Mouse (Mus musculus) limb, embryonic 12.5 days (tissue): Measurements from ENCODE around the gene Samd1. TPM values are rescaled to one million over a fixed set of nuclear protein-coding genes. Genes with fewer than 3 reads are reported as not detected.

ENCODE experiments used
- ATAC-seq: fragments of 200-750 bp; cut with Nextera tagmentation; 2 replicates; pipeline ENCODE4 v1.8.0; 2017; ENCODE audit warnings: low read depth, moderate TSS enrichment; ENCODE audit not compliant: insufficient number of reproducible peaks, insufficient read depth, low FRiP score, low TSS enrichment
- H3K27ac ChIP-seq: fragments of 300-500 bp; sonication (generic); 2 replicates; pipeline ENCODE4 v1.5.1; 2016; ENCODE audit warnings: mild to moderate bottlenecking, moderate library complexity
- H3K27me3 ChIP-seq: fragments of 300-500 bp; sonication (generic); 2 replicates; pipeline ENCODE4 v1.6.1; 2016; ENCODE audit warnings: mild to moderate bottlenecking, moderate library complexity
- H3K36me3 ChIP-seq: fragments of 300-500 bp; sonication (generic); 2 replicates; pipeline ENCODE4 v1.6.1; 2016; ENCODE audit warnings: mild to moderate bottlenecking, moderate library complexity
- H3K4me1 ChIP-seq: fragments of 300-500 bp; sonication (generic); replicated peaks from 2 replicates; pipeline ENCODE4 v1.6.1; 2016
- H3K4me2 ChIP-seq: fragments of 300-500 bp; sonication (generic); 2 replicates; pipeline ENCODE4 v1.6.1; 2016; ENCODE audit warnings: mild to moderate bottlenecking, moderate library complexity
- H3K4me3 ChIP-seq: fragments of 300-500 bp; sonication (generic); replicated peaks from 2 replicates; pipeline ENCODE4 v1.5.1; 2016; ENCODE audit warnings: mild to moderate bottlenecking
- H3K9ac ChIP-seq: fragments of 300-500 bp; sonication (generic); replicated peaks from 2 replicates; pipeline ENCODE4 v1.6.1; 2016; ENCODE audit warnings: mild to moderate bottlenecking, moderate library complexity
- H3K9me3 ChIP-seq: fragments of 300-500 bp; sonication (generic); 2 replicates; pipeline ENCODE4 v1.6.1; 2016; ENCODE audit warnings: mild to moderate bottlenecking, moderate library complexity
- WGBS: fragments of 180-500 bp; shearing (Covaris S2); methylation state at CpG from one replicate; pipeline ENCODE4 v1.1.7; 2016; 5-methylcytosine and 5-hydroxymethylcytosine counted together
- microRNA counts: library from miRNA; unstranded; fragments of <30 nt; microRNA quantifications from one replicate; lab custom pipeline; 2017
- microRNA-seq: library from miRNA; unstranded; fragments of <30 nt; microRNA quantifications from one replicate; pipeline ENCODE4, GENCODE M21; 2017
- polyA plus RNA-seq: library from polyadenylated mRNA; unstranded; fragments of >200 nt; fragmentation: Nextera tagmentation; extraction: Ambion mirVana; gene quantifications from 2 replicates; pipeline ENCODE4 v1.2.1, GENCODE M21; 2016

Gene Samd1
- polyA plus RNA-seq, 1 experiment from 2014 or later = 14.4 TPM

DNA sequence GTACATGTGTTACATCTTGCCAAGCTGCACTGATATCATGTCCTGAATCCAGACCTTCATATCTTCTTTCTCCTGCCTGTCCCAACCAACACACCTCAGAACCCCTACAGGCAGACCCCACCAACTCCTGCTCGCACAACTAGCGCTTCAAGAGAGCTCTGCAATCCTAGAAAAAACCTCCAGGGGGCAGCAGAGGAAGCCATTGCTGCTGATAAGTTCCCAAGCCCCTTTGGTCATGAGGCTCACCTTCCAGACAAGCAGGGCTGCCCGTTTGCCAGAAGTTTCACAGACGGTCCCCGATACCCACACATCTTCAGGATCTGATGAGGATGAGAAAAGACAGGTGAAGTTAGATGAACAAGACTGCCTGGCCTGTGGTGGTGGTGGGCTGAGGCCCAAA is 41.6 kb downstream of the Samd1 start:
- Histone ChIP-seq H3K9ac (peak overlapping the region; percentile 12; the same call in 1 of the 2 replicates), H3K4me2 (no peak overlapping the region), H3K36me3 (no peaks in the 10 kb centered on the region), H3K27me3 (peaks cover 68% of the 10 kb centered on the region), H3K27ac (no peak overlapping the region), H3K4me1 (peaks cover 12% of the 10 kb centered on the region), H3K4me3 (no peak overlapping the region), H3K9me3 (no peaks in the 10 kb centered on the region)
- WGBS = 7% methylated on average over 5 of the region's 5 CpGs
- no peak for ATAC-seq

DNA sequence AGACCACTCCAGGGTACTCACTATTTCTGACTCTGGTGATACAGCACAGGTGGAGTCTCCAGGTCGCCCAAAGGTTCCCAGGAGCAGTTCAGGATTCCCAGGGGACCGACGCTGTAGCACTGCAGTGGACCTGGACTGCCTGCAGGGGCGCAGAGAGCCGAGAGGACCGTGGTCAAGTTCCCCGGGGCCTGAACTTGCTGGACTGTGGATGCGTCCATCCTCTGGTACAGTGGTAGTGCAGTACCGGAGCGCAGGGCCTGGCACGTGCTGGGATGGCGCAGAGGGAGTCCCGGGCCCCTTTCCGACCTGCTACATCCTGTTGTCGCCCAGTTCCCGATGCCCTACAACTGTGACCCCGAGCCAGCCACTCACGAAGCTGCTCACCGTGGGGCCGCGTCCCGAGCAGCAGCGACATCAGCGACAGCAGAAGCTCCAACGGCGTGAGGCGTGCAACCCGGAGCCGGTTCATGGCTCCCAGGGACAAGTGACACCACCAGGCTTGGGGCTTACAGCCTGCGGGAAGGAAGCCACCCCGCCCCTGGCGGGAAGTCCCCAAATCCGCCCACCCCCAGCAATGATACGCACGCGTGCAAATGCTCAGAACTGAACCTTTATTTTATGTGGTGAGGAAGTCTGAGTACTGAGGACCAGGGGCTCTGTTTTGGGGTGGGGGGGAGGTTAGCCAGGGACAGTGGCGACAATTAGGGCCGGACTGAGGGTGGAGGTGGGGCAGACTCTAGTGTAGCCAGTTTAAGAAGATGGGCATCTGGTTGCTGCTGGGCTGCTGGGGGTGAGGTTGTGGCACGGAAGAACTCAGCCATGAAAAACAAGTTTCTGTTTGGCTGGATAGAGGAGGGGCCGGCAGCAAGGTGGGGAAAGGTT is 44.8 kb downstream of the Samd1 start, which contains the start of gene Il27ra:
TSS of gene Il27ra (minus strand) at position 524 of the 882 bp plus-strand sequence.
- 4% methylated on average over 40 of the region's 40 CpGs for WGBS
- peaks cover 84% of the 10 kb centered on the region for H3K27me3 ChIP-seq
- peak within 1 kb of the TSS; percentile 40 for H3K4me3 ChIP-seq
- no peak within 1 kb of the TSS for H3K27ac ChIP-seq
- H3K9me3 ChIP-seq = no peaks in the 10 kb centered on the region
- H3K4me1 ChIP-seq = peaks cover 12% of the 10 kb centered on the region
- no peaks in the 10 kb centered on the region for H3K36me3 ChIP-seq
- H3K4me2 ChIP-seq = peak within 1 kb of the TSS; percentile 75
- ATAC-seq = no peak
- peak within 1 kb of the TSS; percentile 42 for H3K9ac ChIP-seq

DNA sequence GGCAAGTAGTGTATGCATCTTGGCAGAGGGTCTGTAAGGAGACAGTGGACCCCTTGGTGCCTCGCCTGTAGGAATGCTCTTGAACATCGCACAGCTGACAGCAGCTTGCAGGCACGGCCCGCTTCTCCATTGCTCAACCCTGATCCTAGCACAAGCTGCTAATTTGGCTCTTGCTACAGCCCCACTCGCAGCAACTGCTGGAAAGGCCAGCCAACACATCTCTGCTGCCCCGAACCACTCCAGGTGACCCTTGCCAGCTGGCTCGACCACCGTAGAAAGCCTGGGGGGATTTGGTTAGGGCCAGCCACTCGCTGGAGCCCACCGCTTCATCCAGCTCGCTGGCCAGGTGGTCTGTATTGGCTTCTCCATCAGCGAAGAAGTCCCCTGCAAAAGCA is 45.5 kb downstream of the Samd1 start:
- H3K4me3 ChIP-seq = peak overlapping the region; percentile 40
- H3K36me3 ChIP-seq = no peaks in the 10 kb centered on the region
- no peak overlapping the region for H3K9ac ChIP-seq
- H3K27ac ChIP-seq = no peak overlapping the region
- H3K9me3 ChIP-seq = no peaks in the 10 kb centered on the region
- WGBS = 35% methylated on average over 12 of the region's 12 CpGs
- ATAC-seq = no peak
- H3K27me3 ChIP-seq = peaks cover 82% of the 10 kb centered on the region
- peak overlapping the region; percentile 75 for H3K4me2 ChIP-seq
- peaks cover 12% of the 10 kb centered on the region for H3K4me1 ChIP-seq

DNA sequence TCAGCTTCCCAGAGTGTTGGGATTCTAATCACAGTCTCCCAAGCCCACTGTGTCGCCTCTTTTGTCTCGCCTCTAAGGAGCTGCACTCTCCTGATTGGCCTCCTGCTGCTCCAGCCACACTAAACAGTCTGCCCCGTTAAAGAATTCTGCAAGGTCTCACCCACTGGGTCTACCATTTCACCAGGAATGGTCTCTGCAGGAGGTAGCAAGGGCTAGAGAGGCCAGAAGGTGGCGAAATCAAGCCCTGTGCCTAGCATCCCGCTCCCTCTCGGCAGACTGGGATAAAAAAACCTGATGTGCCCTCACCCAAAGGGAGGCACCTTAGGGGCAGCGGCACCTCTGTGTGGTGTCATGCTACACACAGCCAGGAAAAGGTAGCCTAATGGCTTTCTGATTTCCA is 46.6 kb downstream of the Samd1 start:
- Histone ChIP-seq H3K9ac (no peak overlapping the region), H3K9me3 (no peaks in the 10 kb centered on the region), H3K4me1 (peaks cover 22% of the 10 kb centered on the region), H3K27ac (no peak overlapping the region), H3K36me3 (no peaks in the 10 kb centered on the region), H3K27me3 (peaks cover 81% of the 10 kb centered on the region), H3K4me3 (no peak overlapping the region), H3K4me2 (no peak overlapping the region)
- WGBS = 4% methylated on average over 7 of the region's 7 CpGs
- no peak for ATAC-seq

DNA sequence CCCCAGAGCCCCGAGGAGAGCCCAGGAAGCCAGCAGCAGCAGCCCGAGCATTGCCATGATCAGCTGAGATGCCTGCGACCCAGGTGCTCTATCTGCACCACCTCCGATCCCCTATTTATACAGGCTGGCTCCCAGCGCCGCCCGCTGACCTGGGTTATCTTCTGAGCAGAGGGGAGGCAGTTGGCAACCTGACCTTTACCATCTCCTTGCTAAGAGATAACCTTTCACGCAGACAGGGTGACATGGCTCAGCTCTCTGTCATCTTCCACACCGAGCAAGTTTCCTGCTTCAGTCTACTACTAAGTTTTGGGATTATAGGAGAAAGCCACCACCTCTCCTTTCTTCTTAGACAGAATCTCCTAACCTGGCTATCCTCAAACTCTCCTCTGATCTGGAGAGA is 47.4 kb downstream of the Samd1 start, which contains the start of gene Rln3:
TSS of gene Rln3 (minus strand) at position 101 of the 400 bp plus-strand sequence.
- H3K4me2 ChIP-seq = no peak within 1 kb of the TSS
- no peak within 1 kb of the TSS for H3K9ac ChIP-seq
- no peak for ATAC-seq
- WGBS = 2% methylated on average over 9 of the region's 9 CpGs
- H3K27ac ChIP-seq = no peak within 1 kb of the TSS
- H3K4me3 ChIP-seq = peak within 1 kb of the TSS; percentile 12; the same call in 1 of the 2 replicates
- no peaks in the 10 kb centered on the region for H3K36me3 ChIP-seq
- H3K27me3 ChIP-seq = peaks cover 74% of the 10 kb centered on the region
- H3K9me3 ChIP-seq = no peaks in the 10 kb centered on the region
- peaks cover 22% of the 10 kb centered on the region for H3K4me1 ChIP-seq

DNA sequence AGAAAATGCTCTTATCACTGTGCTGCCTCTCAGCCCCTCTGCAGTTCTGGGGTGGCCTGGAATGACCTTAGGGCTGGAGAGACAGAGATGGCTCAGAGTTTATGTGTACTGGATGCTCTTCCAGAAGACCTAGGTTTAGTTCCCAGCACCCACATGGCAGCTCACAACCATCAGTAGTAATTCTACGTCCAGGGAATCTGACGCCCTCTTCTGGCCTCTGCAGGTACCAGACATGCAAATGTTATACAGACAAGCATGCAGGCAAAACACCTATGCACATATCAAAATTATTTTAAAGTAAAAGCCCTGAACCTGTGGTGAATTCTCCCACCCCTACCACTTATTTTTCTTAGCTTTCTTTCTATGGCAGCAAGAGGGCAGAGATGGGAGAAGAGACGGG is 49.0 kb downstream of the Samd1 start:
- H3K4me3 ChIP-seq = no peak overlapping the region
- H3K9me3 ChIP-seq = no peaks in the 10 kb centered on the region
- WGBS = 86% methylated on average over 3 of the region's 3 CpGs
- H3K4me1 ChIP-seq = peaks cover 22% of the 10 kb centered on the region
- no peak for ATAC-seq
- H3K36me3 ChIP-seq = no peaks in the 10 kb centered on the region
- no peak overlapping the region for H3K4me2 ChIP-seq
- H3K9ac ChIP-seq = no peak overlapping the region
- H3K27me3 ChIP-seq = peaks cover 58% of the 10 kb centered on the region
- no peak overlapping the region for H3K27ac ChIP-seq

DNA sequence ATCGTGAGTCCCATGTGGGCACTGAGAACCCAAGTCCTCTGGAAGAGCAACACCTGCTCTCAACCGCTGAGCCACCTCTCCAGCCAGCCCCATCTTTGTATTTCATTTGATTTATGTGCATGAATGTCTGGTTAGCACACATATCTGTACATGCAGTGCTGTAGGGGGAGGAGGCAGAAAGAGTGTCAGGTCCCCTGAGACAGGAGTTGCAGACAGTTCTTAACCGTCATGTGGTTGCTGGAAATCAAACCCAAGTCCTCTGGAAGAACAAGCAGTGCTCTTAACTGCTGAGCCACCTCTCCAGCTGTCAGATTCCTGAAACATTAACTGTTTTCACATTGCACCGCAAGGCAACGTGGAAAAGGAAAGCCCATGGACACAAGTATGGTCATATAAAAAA is 50.7 kb downstream of the Samd1 start:
- peaks cover 41% of the 10 kb centered on the region for H3K27me3 ChIP-seq
- no peak overlapping the region for H3K27ac ChIP-seq
- H3K9ac ChIP-seq = no peak overlapping the region
- no peak overlapping the region for H3K4me3 ChIP-seq
- ATAC-seq = 0 out of 2 replicates have a peak, but pooled peaks have one; percentile 15
- 56% methylated on average over 5 of the region's 5 CpGs for WGBS
- H3K4me2 ChIP-seq = no peak overlapping the region
- H3K36me3 ChIP-seq = no peaks in the 10 kb centered on the region
- 0 out of 2 replicates have a peak, but pooled peaks cover 9% of the 10 kb centered on the region for H3K4me1 ChIP-seq
- no peaks in the 10 kb centered on the region for H3K9me3 ChIP-seq

MicroRNA genes within 50 kb of the gene (microRNA counts, 519-probe panel; counts per million panel counts)
- microRNA mmu-miR-1199 (lab: Ali Mortazavi, UCI) = not detected

Small RNAs within 50 kb of the gene (microRNA-seq; reads per million reads assigned to microRNA genes)
- gene Mir1199 (not detected), gene Mir8111 (2.8 reads per million, percentile 7 among the genes with 10 or more reads in this experiment)

Other genes with a start within 250 kb of the Samd1 start
- 28.2 and 32.7 TPM in 2 replicates for gene Adgrl1, start 97.6 kb upstream of the Samd1 start, polyA plus RNA-seq
- gene Gm10644, start 42.5 kb upstream of the Samd1 start, polyA plus RNA-seq = 0.40 and 0.63 TPM in 2 replicates
- gene Asf1b, start 42.2 kb upstream of the Samd1 start, polyA plus RNA-seq = 52.2 and 54.3 TPM in 2 replicates
- gene Prkaca, start 24.7 kb upstream of the Samd1 start, polyA plus RNA-seq = 186 and 196 TPM in 2 replicates
- gene 1700067K01Rik, start 3.8 kb downstream of the Samd1 start, polyA plus RNA-seq = 0.73 and 1.6 TPM in 2 replicates
- 0.64 TPM in 1 of 2 replicates, not detected in the other for gene 2210011C24Rik, start 14.5 kb downstream of the Samd1 start, polyA plus RNA-seq
- gene Palm3, start 23.8 kb downstream of the Samd1 start, polyA plus RNA-seq = 4.7 and 6.7 TPM in 2 replicates
- gene Il27ra, start 44.9 kb downstream of the Samd1 start, polyA plus RNA-seq = 0.61 and 0.68 TPM in 2 replicates
- gene Rln3, start 47.3 kb downstream of the Samd1 start, polyA plus RNA-seq = not detected in 2 replicates
- gene Gm10643, start 67.5 kb downstream of the Samd1 start, polyA plus RNA-seq = 1.5 and 1.9 TPM in 2 replicates
- gene Rfx1, start 69.2 kb downstream of the Samd1 start, polyA plus RNA-seq = 10.1 and 11.1 TPM in 2 replicates
- gene Dcaf15, start 107.1 kb downstream of the Samd1 start, polyA plus RNA-seq = 16.3 and 17.0 TPM in 2 replicates
- gene Podnl1, start 128.3 kb downstream of the Samd1 start, polyA plus RNA-seq = 0.83 and 1.1 TPM in 2 replicates
- gene Cc2d1a, start 150.3 kb downstream of the Samd1 start, polyA plus RNA-seq = 26.2 and 28.7 TPM in 2 replicates
- 1.6 TPM in 2 replicates for gene 4930432K21Rik, start 150.4 kb downstream of the Samd1 start, polyA plus RNA-seq
- 3.3 and 5.5 TPM in 2 replicates for gene Nanos3, start 187.5 kb downstream of the Samd1 start, polyA plus RNA-seq
- 33.1 and 34.3 TPM in 2 replicates for gene Zswim4, start 239.4 kb downstream of the Samd1 start, polyA plus RNA-seq